ENCODE assay signal across 10 mouse cellular contexts in the genomic region with DNA sequence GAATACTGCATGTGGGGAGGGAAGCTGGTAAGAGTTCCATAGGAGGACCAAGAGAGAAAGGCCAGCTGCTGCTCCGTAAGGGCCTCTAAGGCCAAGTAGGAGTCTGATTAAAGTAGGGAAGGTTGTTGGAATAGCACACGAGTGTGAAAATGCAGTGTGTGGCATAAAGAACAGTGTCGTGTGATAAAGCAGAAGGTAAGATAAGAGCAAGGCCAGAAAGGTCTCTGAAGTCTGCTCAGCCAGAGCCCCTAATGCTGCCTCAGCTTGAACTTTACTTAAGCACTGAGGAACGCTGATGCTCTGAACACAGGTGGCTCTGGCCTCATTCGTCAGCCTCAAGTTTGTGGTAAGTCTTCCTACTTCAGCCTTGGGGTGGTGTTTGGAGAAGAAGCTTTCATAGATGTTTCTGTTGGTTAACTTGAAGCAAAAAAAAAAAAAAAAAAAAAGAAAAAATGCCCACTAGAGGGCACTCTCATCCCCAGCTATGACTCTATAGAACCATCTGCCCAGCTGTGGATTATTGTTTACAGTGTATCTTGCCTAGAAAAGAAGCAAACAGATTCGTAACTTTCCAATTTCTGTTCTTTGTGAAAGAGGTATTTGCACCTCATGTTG. TPM values are rescaled to one million over a fixed set of nuclear protein-coding genes. Genes with fewer than 3 reads are reported as not detected.
DNase-seq lines count a peak whose midpoint lies in the region; ATAC-seq and TF ChIP-seq lines count a peak whose summit lies in the region.
"Had no signal": no experiment of that assay in that cellular context is flagged by ENCODE, and none has a peak within 500 bp of the region (broad histone marks: within the 10 kb centered on the region; RNA-seq: fewer than 3 reads in every experiment).

No protein-coding gene starts in this region.

- no peak for TF ChIP-seq POLR2A in cerebellum, adult 2 months (IDR thresholded peaks at IDR 0.05; ENCODE audit: borderline replicate concordance, insufficient read depth, low read length)

- WGBS in embryonic facial prominence, embryonic 11.5 days, result 57% methylated on average over 6 of the region's 6 CpGs
- 64% methylated on average over 6 of the region's 6 CpGs for WGBS in embryonic facial prominence, embryonic 10.5 days
- 66% methylated on average over 6 of the region's 6 CpGs for WGBS in neural tube, embryonic 11.5 days
- 31% methylated on average over 6 of the region's 6 CpGs for WGBS in liver, embryonic 12.5 days (ENCODE audit: insufficient replicate concordance)
- WGBS in cerebellum, adult 2 months, result 54% methylated on average over 6 of the region's 6 CpGs

- no peak overlapping the region for H3K4me3 ChIP-seq in embryonic facial prominence, embryonic 11.5 days (ENCODE audit: low read depth, low read length)
- H3K4me3 ChIP-seq in embryonic facial prominence, embryonic 10.5 days, result no peak overlapping the region
- no peak overlapping the region for H3K4me3 ChIP-seq in neural tube, embryonic 11.5 days (ENCODE audit: low read depth, low read length)
- no peak overlapping the region for H3K4me3 ChIP-seq in liver, embryonic 12.5 days
- H3K4me3 ChIP-seq in cerebellum, adult 2 months (replicated peaks; ENCODE audit: insufficient read depth, low read depth, low read length), result no peak overlapping the region

- peak; percentile 69 for DNase-seq in embryonic facial prominence, embryonic 11.5 days (ENCODE audit: low spot score)
- no peak for DNase-seq in embryonic facial prominence, embryonic 10.5 days (ENCODE audit: low spot score)
- peak; percentile 18 for DNase-seq in neural tube, embryonic 11.5 days (ENCODE audit: low spot score)
- no peak for DNase-seq in neural tube, embryonic 10.5 days (ENCODE audit: extremely low spot score, low spot score)
- DNase-seq in cerebellum, adult 2 months, result no peak
- DNase-seq in spleen, adult 18-20 months, result no peak
- no peak for DNase-seq in ovary, postnatal 36 days (ENCODE audit: low spot score)
- DNase-seq: heart, postnatal 10 days; lung, postnatal 14 days had no signal

- no peak overlapping the region for H3K9ac ChIP-seq in embryonic facial prominence, embryonic 11.5 days (replicated peaks; ENCODE audit: low read length)
- no peak overlapping the region for H3K9ac ChIP-seq in neural tube, embryonic 11.5 days (ENCODE audit: low read length)
- peak overlapping the region; percentile 55; the same call in 1 of the 2 replicates for H3K9ac ChIP-seq in liver, embryonic 12.5 days

- no peaks in the 10 kb centered on the region for H3K27me3 ChIP-seq in embryonic facial prominence, embryonic 11.5 days (ENCODE audit: control insufficient read depth, insufficient read depth, low read length)
- H3K27me3 ChIP-seq in embryonic facial prominence, embryonic 10.5 days (replicated peaks; ENCODE audit: low read depth, poor library complexity, severe bottlenecking), result no peaks in the 10 kb centered on the region
- no peaks in the 10 kb centered on the region for H3K27me3 ChIP-seq in neural tube, embryonic 11.5 days (ENCODE audit: control insufficient read depth, insufficient read depth, low read length)
- H3K27me3 ChIP-seq in liver, embryonic 12.5 days (replicated peaks), result no peaks in the 10 kb centered on the region
- no peaks in the 10 kb centered on the region for H3K27me3 ChIP-seq in cerebellum, adult 2 months (ENCODE audit: control insufficient read depth, insufficient read depth, low read length)

- no peak for TF ChIP-seq CTCF in cerebellum, adult 2 months (IDR thresholded peaks at IDR 0.05; ENCODE audit: borderline replicate concordance, insufficient read depth, low read depth, low read length)

- no peak overlapping the region for H3K4me2 ChIP-seq in embryonic facial prominence, embryonic 11.5 days (ENCODE audit: low read depth, low read length)
- no peak overlapping the region for H3K4me2 ChIP-seq in neural tube, embryonic 11.5 days (ENCODE audit: low read depth)
- peak overlapping the region; percentile 39 for H3K4me2 ChIP-seq in liver, embryonic 12.5 days

- ATAC-seq in embryonic facial prominence, embryonic 11.5 days (replicated peaks; ENCODE audit: insufficient number of reproducible peaks, low FRiP score, low TSS enrichment, low read depth), result no peak
- no peak for ATAC-seq in neural tube, embryonic 11.5 days (ENCODE audit: insufficient read depth, low FRiP score, low TSS enrichment)
- peak; percentile 44 for ATAC-seq in liver, embryonic 12.5 days

- H3K36me3 ChIP-seq in embryonic facial prominence, embryonic 11.5 days (replicated peaks; ENCODE audit: control insufficient read depth, insufficient read depth, low read depth, low read length), result peaks cover 4% of the 10 kb centered on the region
- peaks cover 50% of the 10 kb centered on the region for H3K36me3 ChIP-seq in embryonic facial prominence, embryonic 10.5 days (replicated peaks)
- H3K36me3 ChIP-seq in neural tube, embryonic 11.5 days (ENCODE audit: control insufficient read depth, insufficient read depth, low read length), result no peaks in the 10 kb centered on the region
- H3K36me3 ChIP-seq in liver, embryonic 12.5 days, result peaks cover 82% of the 10 kb centered on the region

- no peaks in the 10 kb centered on the region for H3K9me3 ChIP-seq in embryonic facial prominence, embryonic 11.5 days (replicated peaks; ENCODE audit: control insufficient read depth, low read length)
- H3K9me3 ChIP-seq in embryonic facial prominence, embryonic 10.5 days, result no peaks in the 10 kb centered on the region
- no peaks in the 10 kb centered on the region for H3K9me3 ChIP-seq in neural tube, embryonic 11.5 days (ENCODE audit: control insufficient read depth, low read length)
- no peaks in the 10 kb centered on the region for H3K9me3 ChIP-seq in liver, embryonic 12.5 days (replicated peaks)

- no peak overlapping the region for H3K27ac ChIP-seq in embryonic facial prominence, embryonic 11.5 days (replicated peaks; ENCODE audit: low read depth, low read length)
- H3K27ac ChIP-seq in embryonic facial prominence, embryonic 10.5 days (replicated peaks), result no peak overlapping the region
- H3K27ac ChIP-seq in neural tube, embryonic 11.5 days (ENCODE audit: low read depth, low read length), result no peak overlapping the region
- H3K27ac ChIP-seq in liver, embryonic 12.5 days, result peak overlapping the region; percentile 92
- no peak overlapping the region for H3K27ac ChIP-seq in cerebellum, adult 2 months (ENCODE audit: insufficient read depth, low read length)

- no peaks in the 10 kb centered on the region; the same call in 1 of the 2 replicates for H3K4me1 ChIP-seq in embryonic facial prominence, embryonic 11.5 days (ENCODE audit: control insufficient read depth, insufficient read depth, low read length)
- peaks cover 26% of the 10 kb centered on the region for H3K4me1 ChIP-seq in embryonic facial prominence, embryonic 10.5 days
- H3K4me1 ChIP-seq in neural tube, embryonic 11.5 days (ENCODE audit: control insufficient read depth, insufficient read depth, low read length), result no peaks in the 10 kb centered on the region; the same call in 1 of the 2 replicates
- H3K4me1 ChIP-seq in liver, embryonic 12.5 days, result peaks cover 50% of the 10 kb centered on the region
- H3K4me1 ChIP-seq in cerebellum, adult 2 months (ENCODE audit: control insufficient read depth, insufficient read depth, low read length), result no peaks in the 10 kb centered on the region

RNA-seq across cellular contexts. Expression of a gene that starts 9.5 kb away (rescaled TPM):
- polyA plus RNA-seq in embryonic facial prominence, embryonic 11.5 days (2014; fragmentation: Nextera tagmentation; extraction: Ambion mirVana), result 79.0 and 80.9 TPM in 2 replicates
- 59.8 and 67.7 TPM in 2 replicates for polyA plus RNA-seq in embryonic facial prominence, embryonic 10.5 days (2016; fragmentation: Nextera tagmentation; extraction: Ambion mirVana)
- 77.7 and 80.4 TPM in 2 replicates for polyA plus RNA-seq in neural tube, embryonic 11.5 days (2014; fragmentation: Nextera tagmentation; extraction: Ambion mirVana)
- 48.1 and 51.2 TPM in 2 replicates for polyA plus RNA-seq in liver, embryonic 12.5 days (2016; fragmentation: Nextera tagmentation; extraction: Ambion mirVana)
- 30.7 and 33.3 TPM in 2 replicates for polyA plus RNA-seq in cerebellum, adult 2 months (2012; rRNA removed)

Comparison
In these comparisons a context has a peak if more than half of its experiments do, and no peak if none do; other contexts are left out.
1. DNase-seq: peak in embryonic facial prominence, embryonic 11.5 days (single experiment) and neural tube, embryonic 11.5 days (single experiment); none in embryonic facial prominence, embryonic 10.5 days (single experiment), neural tube, embryonic 10.5 days (single experiment), cerebellum, adult 2 months (0 of 2), spleen, adult 18-20 months (0 of 2) and ovary, postnatal 36 days (single experiment).